8 mouse cellular contexts compared by ENCODE assay signal in the genomic region with DNA sequence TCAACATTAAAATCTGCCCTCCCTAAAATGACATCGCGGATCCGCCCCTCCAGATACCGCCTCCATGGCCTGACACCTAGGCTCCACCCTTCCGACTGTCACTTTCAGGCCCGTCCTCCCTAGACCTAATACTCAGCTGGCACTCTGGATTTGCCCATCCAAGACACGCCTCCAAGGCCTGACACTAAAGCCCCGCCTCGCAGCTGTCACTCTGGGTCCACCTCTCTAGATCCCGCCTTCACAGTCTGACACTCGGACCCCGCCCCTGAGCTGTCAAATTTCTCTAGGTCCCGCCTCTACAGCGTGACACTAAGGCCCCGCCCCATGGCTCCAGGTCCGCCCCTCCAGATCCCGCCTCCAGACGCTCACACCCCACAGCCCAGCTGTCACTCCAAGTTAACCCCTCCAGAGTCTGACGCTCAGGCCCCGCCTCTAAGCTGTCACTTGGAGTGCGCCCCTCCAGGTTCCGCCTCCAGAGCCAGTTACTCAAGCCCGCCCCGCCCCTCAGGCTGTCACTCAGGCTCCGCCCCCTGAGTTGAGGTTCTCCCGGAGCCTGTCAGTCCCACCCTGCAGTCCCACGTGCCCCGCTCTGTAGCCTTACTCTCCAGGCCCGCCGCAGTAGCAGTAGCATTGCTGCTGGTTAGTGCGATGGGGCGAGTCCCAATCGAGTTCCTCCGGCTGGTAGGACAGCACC. TPM values are rescaled to one million over a fixed set of nuclear protein-coding genes. Genes with fewer than 3 reads are reported as not detected.
DNase-seq lines count a peak whose midpoint lies in the region; ATAC-seq lines count a peak whose summit lies in the region.

No protein-coding gene starts in this region.

- DNase-seq in c-Kit-negative CD71-positive TER-119-positive erythroid progenitor cells, embryonic 14.5 days (ENCODE audit: low read depth, low spot score), result peak; percentile 100
- DNase-seq in fibroblast of lung, adult 2 months (ENCODE audit: low read depth), result peak; percentile 95
- DNase-seq in kidney, postnatal 14 days, result peak; percentile 99
- peak; percentile 100 for DNase-seq in liver, embryonic 13.5 days
- DNase-seq in neural tube, embryonic 10.5 days (ENCODE audit: extremely low spot score, low spot score), result peak; percentile 98

- peak overlapping the region; percentile 26 to 33 for H3K4me3 ChIP-seq in heart, embryonic 14.5 days (ENCODE audit: control insufficient read depth in 1 of 2, insufficient read depth in 1 of 2, low read depth in 1 of 2, low read length in 2 of 2)
- peak overlapping the region; percentile 55 for H3K4me3 ChIP-seq in liver, embryonic 13.5 days (replicated peaks)
- peak overlapping the region; percentile 39 for H3K4me3 ChIP-seq in stomach, embryonic 16.5 days (replicated peaks; ENCODE audit: low read length)

- H3K4me1 ChIP-seq in heart, embryonic 14.5 days (ENCODE audit: control insufficient read depth in 2 of 2, insufficient read depth in 2 of 2, low read length in 2 of 2), result peaks cover 13 to 14% of the 10 kb centered on the region in 2 experiments
- H3K4me1 ChIP-seq in liver, embryonic 13.5 days (replicated peaks), result peaks cover 42% of the 10 kb centered on the region
- H3K4me1 ChIP-seq in stomach, embryonic 16.5 days (ENCODE audit: control insufficient read depth, insufficient read depth, low read length), result peaks cover 21% of the 10 kb centered on the region; the same call in 1 of the 2 replicates

- peak overlapping the region; percentile 75 for H3K4me2 ChIP-seq in heart, embryonic 14.5 days (ENCODE audit: low read length)
- peak overlapping the region; percentile 84 for H3K4me2 ChIP-seq in liver, embryonic 13.5 days
- H3K4me2 ChIP-seq in stomach, embryonic 16.5 days (ENCODE audit: low read depth, low read length), result peak overlapping the region; percentile 65

- no peaks in the 10 kb centered on the region for H3K27me3 ChIP-seq in heart, embryonic 14.5 days (ENCODE audit: control insufficient read depth, insufficient read depth, low read length)
- H3K27me3 ChIP-seq in liver, embryonic 13.5 days, result no peaks in the 10 kb centered on the region
- no peaks in the 10 kb centered on the region for H3K27me3 ChIP-seq in stomach, embryonic 16.5 days (ENCODE audit: control insufficient read depth, insufficient read depth, low read length)

- H3K27ac ChIP-seq in heart, embryonic 14.5 days (replicated peaks in 1 of 2; ENCODE audit: control insufficient read depth in 1 of 2, insufficient read depth in 1 of 2, low read depth in 2 of 2, low read length in 2 of 2), result peak overlapping the region; percentile 20 to 63; a peak in 2 of 4 replicates
- peak overlapping the region; percentile 89 for H3K27ac ChIP-seq in liver, embryonic 13.5 days
- peak overlapping the region; percentile 63 for H3K27ac ChIP-seq in stomach, embryonic 16.5 days (ENCODE audit: low read length)

- H3K36me3 ChIP-seq in heart, embryonic 14.5 days (ENCODE audit: control insufficient read depth, insufficient read depth, low read length), result no peaks in the 10 kb centered on the region
- peaks cover 32% of the 10 kb centered on the region for H3K36me3 ChIP-seq in liver, embryonic 13.5 days
- no peaks in the 10 kb centered on the region for H3K36me3 ChIP-seq in stomach, embryonic 16.5 days (ENCODE audit: control insufficient read depth, insufficient read depth, low read length)

- H3K9ac ChIP-seq in heart, embryonic 14.5 days (ENCODE audit: low read length), result peak overlapping the region; percentile 51; the same call in 1 of the 2 replicates
- peak overlapping the region; percentile 67 for H3K9ac ChIP-seq in liver, embryonic 13.5 days
- peak overlapping the region; percentile 50; the same call in 1 of the 2 replicates for H3K9ac ChIP-seq in stomach, embryonic 16.5 days (ENCODE audit: low read length)

- no peaks in the 10 kb centered on the region for H3K9me3 ChIP-seq in heart, embryonic 14.5 days (ENCODE audit: control insufficient read depth, low read length)
- no peaks in the 10 kb centered on the region for H3K9me3 ChIP-seq in liver, embryonic 13.5 days (replicated peaks)
- H3K9me3 ChIP-seq in stomach, embryonic 16.5 days (replicated peaks; ENCODE audit: control insufficient read depth, low read length), result no peaks in the 10 kb centered on the region

- 1% methylated on average over 34 of the region's 34 CpGs for WGBS in heart, embryonic 14.5 days
- WGBS in liver, embryonic 13.5 days (ENCODE audit: insufficient replicate concordance), result 1% methylated on average over 34 of the region's 34 CpGs
- WGBS in stomach, embryonic 16.5 days, result under 1% methylated on average over 34 of the region's 34 CpGs

- ATAC-seq in CD4-positive, CD25-positive, alpha-beta regulatory T cell, adult 4 months, result peak; percentile 85
- ATAC-seq in heart, embryonic 14.5 days (ENCODE audit: insufficient number of reproducible peaks, insufficient read depth, low FRiP score, low read depth), result peak; percentile 98
- peak; percentile 94 for ATAC-seq in liver, embryonic 13.5 days (ENCODE audit: low read depth)
- ATAC-seq in stomach, embryonic 16.5 days (ENCODE audit: insufficient read depth, low FRiP score), result peak; percentile 98

RNA-seq across cellular contexts. Expression of gene Phf19, which starts 8.8 kb away (rescaled TPM):
- polyA plus RNA-seq in CD4-positive, CD25-positive, alpha-beta regulatory T cell, adult 4 months (2017; shearing (Covaris generic)), result 1 to 10 TPM; 1.9 TPM
- polyA plus RNA-seq in heart, embryonic 14.5 days (2014; fragmentation: Nextera tagmentation; extraction: Ambion mirVana), result 3.0 and 3.1 TPM in 2 replicates
- polyA plus RNA-seq in liver, embryonic 13.5 days (2015; fragmentation: Nextera tagmentation; extraction: Ambion mirVana), result 2.3 and 3.0 TPM in 2 replicates
- polyA plus RNA-seq in stomach, embryonic 16.5 days (2015; fragmentation: Nextera tagmentation; extraction: Ambion mirVana), result 6.8 and 7.6 TPM in 2 replicates

RNA-seq across cellular contexts. Expression of gene Psmd5, which starts 30.2 kb away (rescaled TPM):
- 10 to 100 TPM; 70.7 to 89.2 TPM for polyA plus RNA-seq in CD4-positive, CD25-positive, alpha-beta regulatory T cell, adult 4 months (2017; shearing (Covaris generic))
- 59.2 and 62.2 TPM in 2 replicates for polyA plus RNA-seq in heart, embryonic 14.5 days (2014; fragmentation: Nextera tagmentation; extraction: Ambion mirVana)
- 93.6 and 106 TPM in 2 replicates for polyA plus RNA-seq in liver, embryonic 13.5 days (2015; fragmentation: Nextera tagmentation; extraction: Ambion mirVana)
- polyA plus RNA-seq in stomach, embryonic 16.5 days (2015; fragmentation: Nextera tagmentation; extraction: Ambion mirVana), result 77.1 and 81.2 TPM in 2 replicates

RNA-seq across cellular contexts. Expression of gene Cutal, which starts 30.8 kb away (rescaled TPM):
- polyA plus RNA-seq in CD4-positive, CD25-positive, alpha-beta regulatory T cell, adult 4 months (2017; shearing (Covaris generic)), result not detected
- 0.20 and 0.24 TPM in 2 replicates for polyA plus RNA-seq in heart, embryonic 14.5 days (2014; fragmentation: Nextera tagmentation; extraction: Ambion mirVana)
- polyA plus RNA-seq in liver, embryonic 13.5 days (2015; fragmentation: Nextera tagmentation; extraction: Ambion mirVana), result 3.4 and 4.4 TPM in 2 replicates
- 0.76 and 1.1 TPM in 2 replicates for polyA plus RNA-seq in stomach, embryonic 16.5 days (2015; fragmentation: Nextera tagmentation; extraction: Ambion mirVana)

RNA-seq across cellular contexts. Expression of gene Traf1, which starts 56.6 kb away (rescaled TPM):
- 100 to 1,000 TPM; 300 to 441 TPM for polyA plus RNA-seq in CD4-positive, CD25-positive, alpha-beta regulatory T cell, adult 4 months (2017; shearing (Covaris generic))
- 1.8 and 2.0 TPM in 2 replicates for polyA plus RNA-seq in heart, embryonic 14.5 days (2014; fragmentation: Nextera tagmentation; extraction: Ambion mirVana)
- polyA plus RNA-seq in liver, embryonic 13.5 days (2015; fragmentation: Nextera tagmentation; extraction: Ambion mirVana), result 0.14 and 0.15 TPM in 2 replicates
- polyA plus RNA-seq in stomach, embryonic 16.5 days (2015; fragmentation: Nextera tagmentation; extraction: Ambion mirVana), result 3.8 and 6.2 TPM in 2 replicates

Comparison
In these comparisons a context has a peak if more than half of its experiments do, and no peak if none do; other contexts are left out.
1. Peak in every context shown above with its lines: DNase-seq, ATAC-seq, H3K4me3 ChIP-seq and H3K27ac ChIP-seq.